Mouse (Mus musculus): ENCODE results near the gene Hoxc5. TPM values are rescaled to one million over a fixed set of nuclear protein-coding genes. Genes with fewer than 3 reads are reported as not detected.

Gene Hoxc5
- polyA plus RNA-seq, 1 experiment from 2014 or later: 0.42 TPM

- peak overlapping the region; percentile 42 for H3K4me3 ChIP-seq
- WGBS: 2% methylated on average over 24 of the region's 24 CpGs
- H3K27me3 ChIP-seq: peaks cover 98% of the 10 kb centered on the region
- H3K27ac ChIP-seq: no peak overlapping the region
- H3K4me1 ChIP-seq (replicated peaks): peaks cover 9% of the 10 kb centered on the region
- H3K9ac ChIP-seq: no peak overlapping the region
- no peak for ATAC-seq (replicated peaks; ENCODE audit: insufficient number of reproducible peaks, insufficient read depth, low FRiP score, low read depth)
- no peaks in the 10 kb centered on the region for H3K9me3 ChIP-seq (replicated peaks)
- H3K36me3 ChIP-seq: no peaks in the 10 kb centered on the region
- peak overlapping the region; percentile 51 for H3K4me2 ChIP-seq
Observed at GRCm38 (mm10) chr15:103034043-103034806, 67.0 kb downstream of the Hoxc5 start.

- H3K4me1 ChIP-seq (replicated peaks): peaks cover 9% of the 10 kb centered on the region
- under 1% methylated on average over 34 of the region's 34 CpGs for WGBS
- ATAC-seq (replicated peaks; ENCODE audit: insufficient number of reproducible peaks, insufficient read depth, low FRiP score, low read depth): no peak
- no peaks in the 10 kb centered on the region for H3K36me3 ChIP-seq
- peak overlapping the region; percentile 51 for H3K4me2 ChIP-seq
- H3K9me3 ChIP-seq (replicated peaks): no peaks in the 10 kb centered on the region
- H3K9ac ChIP-seq: peak overlapping the region; percentile 23; the same call in 1 of the 2 replicates
- peak overlapping the region; percentile 42 for H3K4me3 ChIP-seq
- H3K27me3 ChIP-seq: peaks cover 98% of the 10 kb centered on the region
- no peak overlapping the region for H3K27ac ChIP-seq
Observed at GRCm38 (mm10) chr15:103034807-103035547, 67.7 kb downstream of the Hoxc5 start.

GRCm38 (mm10) chr15:103035548-103035881 is 68.3 kb downstream of the Hoxc5 start:
- Histone ChIP-seq H3K4me3 (peak overlapping the region; percentile 42; the same call in 1 of the 2 replicates), H3K36me3 (no peaks in the 10 kb centered on the region), H3K4me2 (no peak overlapping the region), H3K4me1 (replicated peaks) (peaks cover 9% of the 10 kb centered on the region), H3K27ac (no peak overlapping the region), H3K9me3 (replicated peaks) (no peaks in the 10 kb centered on the region), H3K27me3 (peaks cover 98% of the 10 kb centered on the region), H3K9ac (no peak overlapping the region)
- ATAC-seq (replicated peaks; ENCODE audit: insufficient number of reproducible peaks, insufficient read depth, low FRiP score, low read depth): no peak
- 2% methylated on average over 14 of the region's 14 CpGs for WGBS

- peaks cover 9% of the 10 kb centered on the region for H3K4me1 ChIP-seq (replicated peaks)
- H3K4me3 ChIP-seq: no peak overlapping the region
- ATAC-seq (replicated peaks; ENCODE audit: insufficient number of reproducible peaks, insufficient read depth, low FRiP score, low read depth): no peak
- H3K27ac ChIP-seq: no peak overlapping the region
- H3K9ac ChIP-seq: no peak overlapping the region
- WGBS: 17% methylated on average over 1 of the region's 1 CpGs
- H3K36me3 ChIP-seq: no peaks in the 10 kb centered on the region
- H3K27me3 ChIP-seq: peaks cover 98% of the 10 kb centered on the region
- no peaks in the 10 kb centered on the region for H3K9me3 ChIP-seq (replicated peaks)
- no peak overlapping the region for H3K4me2 ChIP-seq
Observed at GRCm38 (mm10) chr15:103037579-103037978, 70.3 kb downstream of the Hoxc5 start.

GRCm38 (mm10) chr15:103038701-103039480 is 71.6 kb downstream of the Hoxc5 start:
- Histone ChIP-seq H3K36me3 (no peaks in the 10 kb centered on the region), H3K27me3 (peaks cover 100% of the 10 kb centered on the region), H3K9ac (no peak overlapping the region), H3K4me1 (replicated peaks) (peaks cover 9% of the 10 kb centered on the region), H3K4me3 (no peak overlapping the region), H3K4me2 (no peak overlapping the region), H3K27ac (no peak overlapping the region), H3K9me3 (replicated peaks) (no peaks in the 10 kb centered on the region)
- no peak for ATAC-seq (replicated peaks; ENCODE audit: insufficient number of reproducible peaks, insufficient read depth, low FRiP score, low read depth)
- WGBS: 22% methylated on average over 10 of the region's 10 CpGs

GRCm38 (mm10) chr15:103039609-103040008 is 72.4 kb downstream of the Hoxc5 start:
- Histone ChIP-seq H3K4me3 (no peak overlapping the region), H3K9me3 (replicated peaks) (no peaks in the 10 kb centered on the region), H3K27me3 (peaks cover 100% of the 10 kb centered on the region), H3K27ac (no peak overlapping the region), H3K4me1 (replicated peaks) (peaks cover 4% of the 10 kb centered on the region; the same call in 1 of the 2 replicates), H3K4me2 (no peak overlapping the region), H3K36me3 (no peaks in the 10 kb centered on the region), H3K9ac (no peak overlapping the region)
- no peak for ATAC-seq (replicated peaks; ENCODE audit: insufficient number of reproducible peaks, insufficient read depth, low FRiP score, low read depth)
- WGBS: 16% methylated on average over 3 of the region's 3 CpGs

GRCm38 (mm10) chr15:103040601-103041000 is 73.4 kb downstream of the Hoxc5 start:
- Histone ChIP-seq H3K27me3 (peaks cover 100% of the 10 kb centered on the region), H3K36me3 (no peaks in the 10 kb centered on the region), H3K4me2 (no peak overlapping the region), H3K9me3 (replicated peaks) (no peaks in the 10 kb centered on the region), H3K9ac (no peak overlapping the region), H3K27ac (no peak overlapping the region), H3K4me1 (replicated peaks) (no peaks in the 10 kb centered on the region), H3K4me3 (no peak overlapping the region)
- ATAC-seq (replicated peaks; ENCODE audit: insufficient number of reproducible peaks, insufficient read depth, low FRiP score, low read depth): no peak
- WGBS: 11% methylated on average over 12 of the region's 12 CpGs

- no peak for ATAC-seq (replicated peaks; ENCODE audit: insufficient number of reproducible peaks, insufficient read depth, low FRiP score, low read depth)
Observed at GRCm38 (mm10) chr15:103041613-103042012, 74.4 kb downstream of the Hoxc5 start.

GRCm38 (mm10) chr15:103042209-103042608 is 75.0 kb downstream of the Hoxc5 start:
- Histone ChIP-seq H3K4me1 (replicated peaks) (no peaks in the 10 kb centered on the region), H3K4me3 (no peak overlapping the region), H3K27ac (no peak overlapping the region), H3K9me3 (replicated peaks) (no peaks in the 10 kb centered on the region), H3K36me3 (no peaks in the 10 kb centered on the region), H3K9ac (no peak overlapping the region), H3K27me3 (peaks cover 98% of the 10 kb centered on the region), H3K4me2 (no peak overlapping the region)
- ATAC-seq (replicated peaks; ENCODE audit: insufficient number of reproducible peaks, insufficient read depth, low FRiP score, low read depth): no peak
- 8% methylated on average over 1 of the region's 1 CpGs for WGBS

More at GRCm38 (mm10) chr15:103041613-103042012, 74.4 kb downstream of the Hoxc5 start:
- Histone ChIP-seq H3K4me2 (no peak overlapping the region), H3K36me3 (no peaks in the 10 kb centered on the region), H3K27me3 (peaks cover 99% of the 10 kb centered on the region), H3K4me3 (no peak overlapping the region), H3K27ac (no peak overlapping the region), H3K9ac (no peak overlapping the region), H3K4me1 (replicated peaks) (no peaks in the 10 kb centered on the region), H3K9me3 (replicated peaks) (no peaks in the 10 kb centered on the region)
- WGBS: 29% methylated on average over 5 of the region's 5 CpGs

- Histone ChIP-seq H3K27me3 (peaks cover 93% of the 10 kb centered on the region), H3K4me1 (replicated peaks) (no peaks in the 10 kb centered on the region), H3K9ac (no peak overlapping the region), H3K9me3 (replicated peaks) (no peaks in the 10 kb centered on the region), H3K36me3 (no peaks in the 10 kb centered on the region), H3K4me3 (no peak overlapping the region), H3K27ac (no peak overlapping the region), H3K4me2 (no peak overlapping the region)
- 70% methylated on average over 2 of the region's 2 CpGs for WGBS
- no peak for ATAC-seq (replicated peaks; ENCODE audit: insufficient number of reproducible peaks, insufficient read depth, low FRiP score, low read depth)
Observed at GRCm38 (mm10) chr15:103051670-103052069, 84.4 kb downstream of the Hoxc5 start.

- Histone ChIP-seq H3K27me3 (peaks cover 92% of the 10 kb centered on the region), H3K4me3 (no peak overlapping the region), H3K27ac (no peak overlapping the region), H3K9me3 (replicated peaks) (no peaks in the 10 kb centered on the region), H3K4me1 (replicated peaks) (no peaks in the 10 kb centered on the region), H3K36me3 (no peaks in the 10 kb centered on the region), H3K9ac (no peak overlapping the region), H3K4me2 (no peak overlapping the region)
- no peak for ATAC-seq (replicated peaks; ENCODE audit: insufficient number of reproducible peaks, insufficient read depth, low FRiP score, low read depth)
Observed at GRCm38 (mm10) chr15:103053210-103053609, 86.0 kb downstream of the Hoxc5 start.

Data from heart, embryonic 15.5 days (tissue).